Mouse (Mus musculus): Measurements from ENCODE around the gene Ager. TPM values are rescaled to one million over a fixed set of nuclear protein-coding genes. Genes with fewer than 3 reads are reported as not detected.

Ager gene
- total and polyA plus RNA-seq, 3 experiments: 2.1 to 6.5 (median 2.2) TPM

GRCm38 (mm10) chr17:34615871-34616270 is 18.2 kb downstream of the Ager start, which contains the start of gene Egfl8:
TSS of gene Egfl8 (minus strand) at chr17:34615971.
- Histone ChIP-seq H3K27me3 (ENCODE audit: insufficient read depth, low read length) (peaks cover 3% of the 10 kb centered on the region; the same call in 1 of the 2 replicates), H3K4me1 (ENCODE audit: insufficient read depth, low read depth, low read length) (peaks cover 62% of the 10 kb centered on the region), H3K9me3 (replicated peaks) (no peaks in the 10 kb centered on the region), H3K4me3 (ENCODE audit: low read depth, low read length) (no peak within 1 kb of the TSS), H3K36me3 (replicated peaks) (peaks cover 71% of the 10 kb centered on the region)
- TF ChIP-seq GATA1 (IDR thresholded peaks at IDR 0.05; ENCODE audit: borderline replicate concordance, low read length) (no peak), TAL1 (conservative IDR thresholded peaks at IDR 0.05; ENCODE audit: low read depth, low read length) (no peak), POLR2AphosphoS5 (IDR thresholded peaks at IDR 0.05; ENCODE audit: insufficient replicate concordance, low read depth, low read length) (no peak), CTCF (IDR thresholded peaks at IDR 0.05; ENCODE audit: low read depth, low read length) (no peak), GATA2 (IDR thresholded peaks at IDR 0.05; ENCODE audit: borderline replicate concordance, low read depth, low read length) (no peak)
- DNase-seq (ENCODE audit: low spot score): no peak
- ATAC-seq (ENCODE audit: extremely low read depth, insufficient number of reproducible peaks, low FRiP score, poor library complexity, severe bottlenecking): no peak

- H3K36me3 ChIP-seq (replicated peaks): peaks cover 58% of the 10 kb centered on the region
- no peak overlapping the region for H3K4me3 ChIP-seq (ENCODE audit: low read depth, low read length)
- no peak for TF ChIP-seq POLR2AphosphoS5 (IDR thresholded peaks at IDR 0.05; ENCODE audit: insufficient replicate concordance, low read depth, low read length)
- peak; percentile 95 for TF ChIP-seq CTCF (IDR thresholded peaks at IDR 0.05; ENCODE audit: low read depth, low read length)
- DNase-seq (ENCODE audit: low spot score) (no peak), ATAC-seq (ENCODE audit: extremely low read depth, insufficient number of reproducible peaks, low FRiP score, poor library complexity, severe bottlenecking) (no peak)
- no peaks in the 10 kb centered on the region for H3K9me3 ChIP-seq (replicated peaks)
- peaks cover 38% of the 10 kb centered on the region for H3K4me1 ChIP-seq (ENCODE audit: insufficient read depth, low read depth, low read length)
- H3K27me3 ChIP-seq (ENCODE audit: insufficient read depth, low read length): peaks cover 5% of the 10 kb centered on the region; the same call in 1 of the 2 replicates
These were observed 21.3 kb downstream of the Ager start for GRCm38 (mm10) chr17:34618999-34619398.

- Histone ChIP-seq H3K4me1 (ENCODE audit: insufficient read depth, low read depth, low read length) (peaks cover 21% of the 10 kb centered on the region), H3K36me3 (replicated peaks) (peaks cover 43% of the 10 kb centered on the region), H3K27me3 (ENCODE audit: insufficient read depth, low read length) (peaks cover 9% of the 10 kb centered on the region), H3K9me3 (replicated peaks) (no peaks in the 10 kb centered on the region), H3K4me3 (ENCODE audit: low read depth, low read length) (no peak overlapping the region)
- ATAC-seq (ENCODE audit: extremely low read depth, insufficient number of reproducible peaks, low FRiP score, poor library complexity, severe bottlenecking): no peak
- TF ChIP-seq GATA1 (IDR thresholded peaks at IDR 0.05; ENCODE audit: borderline replicate concordance, low read length): no peak
- TF ChIP-seq TAL1 (conservative IDR thresholded peaks at IDR 0.05; ENCODE audit: low read depth, low read length): no peak
- TF ChIP-seq CTCF (IDR thresholded peaks at IDR 0.05; ENCODE audit: low read depth, low read length): no peak
- no peak for TF ChIP-seq POLR2AphosphoS5 (IDR thresholded peaks at IDR 0.05; ENCODE audit: insufficient replicate concordance, low read depth, low read length)
- TF ChIP-seq GATA2 (IDR thresholded peaks at IDR 0.05; ENCODE audit: borderline replicate concordance, low read depth, low read length): no peak
- DNase-seq (ENCODE audit: low spot score): no peak
These were observed 23.3 kb downstream of the Ager start for GRCm38 (mm10) chr17:34621006-34621405.

GRCm38 (mm10) chr17:34623161-34623560 is 25.5 kb downstream of the Ager start:
- peaks cover 34% of the 10 kb centered on the region for H3K4me1 ChIP-seq (ENCODE audit: insufficient read depth, low read depth, low read length)
- no peak for TF ChIP-seq GATA1 (IDR thresholded peaks at IDR 0.05; ENCODE audit: borderline replicate concordance, low read length)
- TF ChIP-seq TAL1 (conservative IDR thresholded peaks at IDR 0.05; ENCODE audit: low read depth, low read length): no peak
- TF ChIP-seq POLR2AphosphoS5 (IDR thresholded peaks at IDR 0.05; ENCODE audit: insufficient replicate concordance, low read depth, low read length): no peak
- ATAC-seq (ENCODE audit: extremely low read depth, insufficient number of reproducible peaks, low FRiP score, poor library complexity, severe bottlenecking) (no peak), DNase-seq (ENCODE audit: low spot score) (no peak)
- H3K9me3 ChIP-seq (replicated peaks): no peaks in the 10 kb centered on the region
- peaks cover 27% of the 10 kb centered on the region for H3K36me3 ChIP-seq (replicated peaks)
- peaks cover 29% of the 10 kb centered on the region for H3K27me3 ChIP-seq (ENCODE audit: insufficient read depth, low read length)
- H3K4me3 ChIP-seq (ENCODE audit: low read depth, low read length): no peak overlapping the region

DNA sequence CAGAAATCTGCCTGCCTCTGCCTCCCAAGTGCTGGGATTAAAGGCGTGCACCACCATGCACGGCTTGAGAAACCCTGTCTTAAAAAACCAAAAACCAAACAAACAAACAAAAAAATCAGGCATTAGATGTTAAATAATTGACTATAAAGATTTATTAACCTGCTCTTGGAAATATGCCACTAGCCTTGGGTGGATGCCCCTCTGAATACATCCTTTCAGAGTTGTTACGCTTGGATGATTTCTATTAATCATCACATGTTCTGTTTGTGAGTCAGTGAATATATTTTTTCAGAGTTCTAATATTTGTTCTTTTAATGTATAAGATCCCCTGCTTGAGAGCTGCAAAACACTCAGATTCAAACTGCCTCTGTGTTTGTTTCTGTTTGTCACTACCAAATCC is 27.3 kb downstream of the Ager start:
- H3K9me3 ChIP-seq (replicated peaks): no peaks in the 10 kb centered on the region
- peaks cover 30% of the 10 kb centered on the region for H3K4me1 ChIP-seq (ENCODE audit: insufficient read depth, low read depth, low read length)
- no peak overlapping the region for H3K4me3 ChIP-seq (ENCODE audit: low read depth, low read length)
- DNase-seq (ENCODE audit: low spot score): no peak
- H3K36me3 ChIP-seq (replicated peaks): peaks cover 25% of the 10 kb centered on the region
- peaks cover 38% of the 10 kb centered on the region for H3K27me3 ChIP-seq (ENCODE audit: insufficient read depth, low read length)
- TF ChIP-seq CTCF (IDR thresholded peaks at IDR 0.05; ENCODE audit: low read depth, low read length) (no peak), TAL1 (conservative IDR thresholded peaks at IDR 0.05; ENCODE audit: low read depth, low read length) (no peak), GATA2 (IDR thresholded peaks at IDR 0.05; ENCODE audit: borderline replicate concordance, low read depth, low read length) (no peak), POLR2AphosphoS5 (IDR thresholded peaks at IDR 0.05; ENCODE audit: insufficient replicate concordance, low read depth, low read length) (no peak), GATA1 (IDR thresholded peaks at IDR 0.05; ENCODE audit: borderline replicate concordance, low read length) (no peak)
- ATAC-seq (ENCODE audit: extremely low read depth, insufficient number of reproducible peaks, low FRiP score, poor library complexity, severe bottlenecking): no peak

DNA sequence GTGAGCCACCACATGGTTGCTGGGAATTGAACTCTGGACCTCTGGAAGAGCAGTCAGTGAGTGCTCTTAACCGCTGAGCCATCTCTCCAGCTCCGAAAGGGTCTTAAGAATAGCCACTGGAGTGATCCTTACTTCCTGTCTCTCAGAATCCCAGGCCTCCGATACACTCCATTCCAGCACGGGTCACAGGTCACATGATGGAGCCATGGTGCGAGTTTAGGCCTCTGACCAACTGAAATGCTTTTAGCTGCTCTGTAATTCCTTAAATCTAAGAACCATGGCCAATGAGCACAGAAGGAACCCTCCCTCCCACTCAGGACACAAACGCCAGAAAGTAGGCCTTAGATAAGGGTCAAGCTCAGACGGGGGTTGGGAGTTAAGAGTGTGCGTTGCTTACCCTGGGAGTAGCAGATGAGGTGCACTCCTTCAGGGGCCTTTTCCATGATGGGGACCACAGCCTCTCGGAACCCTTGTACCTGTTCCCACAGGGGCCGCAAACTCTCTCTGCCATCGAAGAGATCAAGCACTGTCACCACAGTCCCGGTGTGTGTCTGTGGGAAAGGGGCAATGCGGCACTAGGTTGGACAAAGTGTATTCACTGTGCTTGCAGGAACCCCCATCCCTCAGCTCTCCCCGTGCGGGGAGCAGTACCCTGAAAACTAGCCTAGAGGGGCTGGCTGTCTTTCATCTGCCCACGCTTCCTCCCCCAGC is 28.6 kb downstream of the Ager start:
- ATAC-seq (ENCODE audit: extremely low read depth, insufficient number of reproducible peaks, low FRiP score, poor library complexity, severe bottlenecking): no peak

More for the DNA sequence above, 28.6 kb downstream of the Ager start:
- peak overlapping the region; percentile 72 for H3K4me3 ChIP-seq (ENCODE audit: low read depth, low read length)
- H3K27me3 ChIP-seq (ENCODE audit: insufficient read depth, low read length): peaks cover 39% of the 10 kb centered on the region
- no peaks in the 10 kb centered on the region for H3K9me3 ChIP-seq (replicated peaks)
- no peak for TF ChIP-seq POLR2AphosphoS5 (IDR thresholded peaks at IDR 0.05; ENCODE audit: insufficient replicate concordance, low read depth, low read length)
- no peak for TF ChIP-seq GATA2 (IDR thresholded peaks at IDR 0.05; ENCODE audit: borderline replicate concordance, low read depth, low read length)
- no peak for TF ChIP-seq TAL1 (conservative IDR thresholded peaks at IDR 0.05; ENCODE audit: low read depth, low read length)
- DNase-seq (ENCODE audit: low spot score): no peak
- H3K36me3 ChIP-seq (replicated peaks): peaks cover 19% of the 10 kb centered on the region
- H3K4me1 ChIP-seq (ENCODE audit: insufficient read depth, low read depth, low read length): peaks cover 33% of the 10 kb centered on the region
